Mouse (Mus musculus) kidney, adult 18-20 months (tissue): ENCODE results near the gene Sp9.

Experiments
- DNase-seq: peaks from one replicate; pipeline ENCODE4 v3.0.0; 2021

The Sp9 gene

DNA sequence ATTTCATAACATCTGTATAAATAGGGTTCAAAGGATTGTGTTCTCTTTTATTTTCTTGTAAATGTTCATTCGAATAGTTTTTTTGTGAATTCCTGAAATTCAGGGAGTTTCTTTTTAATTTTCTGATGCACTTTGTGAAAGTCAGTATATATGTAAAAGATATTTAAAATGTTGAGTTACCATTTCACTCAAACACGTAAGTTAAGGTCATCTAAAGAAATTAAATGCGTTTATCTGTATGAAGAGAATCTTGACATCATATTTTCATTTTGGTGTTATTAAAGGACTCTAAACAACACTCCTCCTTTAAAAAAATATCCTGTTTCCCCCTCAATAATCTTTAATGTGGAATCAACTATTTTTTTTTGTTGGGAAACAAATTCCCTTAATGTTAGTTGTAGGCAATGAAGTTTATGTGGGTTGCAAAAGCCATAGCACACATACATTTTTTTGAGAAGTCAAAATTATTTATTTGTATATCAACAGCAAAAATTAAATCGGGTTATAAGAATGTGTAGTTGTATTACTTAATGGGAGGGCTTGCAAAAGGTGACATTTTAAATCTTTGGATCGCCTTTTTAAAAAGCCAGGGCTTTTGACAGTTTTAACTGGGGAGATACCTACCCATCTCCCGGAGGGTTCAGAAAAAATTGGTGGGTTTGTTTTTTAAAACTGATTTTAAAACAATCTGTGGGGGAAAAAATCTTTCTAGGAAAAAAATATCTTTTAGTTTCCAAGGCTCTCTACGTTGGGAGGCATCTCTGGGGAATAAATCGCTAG, 3.7 kb downstream of the Sp9 start:
- no peak for DNase-seq

- no peak for DNase-seq
Measured at GRCm38 (mm10) chr2:73276141-73276571, 4.4 kb downstream of the Sp9 start.

GRCm38 (mm10) chr2:73277021-73277708, 5.4 kb downstream of the Sp9 start:
- no peak for DNase-seq

GRCm38 (mm10) chr2:73277709-73278075, 6.0 kb downstream of the Sp9 start:
- DNase-seq = peak; percentile 31

- DNase-seq = peak; percentile 86
Measured at GRCm38 (mm10) chr2:73278131-73278854, 6.6 kb downstream of the Sp9 start.

- DNase-seq = no peak
Measured at GRCm38 (mm10) chr2:73278869-73279268, 7.1 kb downstream of the Sp9 start.

DNA sequence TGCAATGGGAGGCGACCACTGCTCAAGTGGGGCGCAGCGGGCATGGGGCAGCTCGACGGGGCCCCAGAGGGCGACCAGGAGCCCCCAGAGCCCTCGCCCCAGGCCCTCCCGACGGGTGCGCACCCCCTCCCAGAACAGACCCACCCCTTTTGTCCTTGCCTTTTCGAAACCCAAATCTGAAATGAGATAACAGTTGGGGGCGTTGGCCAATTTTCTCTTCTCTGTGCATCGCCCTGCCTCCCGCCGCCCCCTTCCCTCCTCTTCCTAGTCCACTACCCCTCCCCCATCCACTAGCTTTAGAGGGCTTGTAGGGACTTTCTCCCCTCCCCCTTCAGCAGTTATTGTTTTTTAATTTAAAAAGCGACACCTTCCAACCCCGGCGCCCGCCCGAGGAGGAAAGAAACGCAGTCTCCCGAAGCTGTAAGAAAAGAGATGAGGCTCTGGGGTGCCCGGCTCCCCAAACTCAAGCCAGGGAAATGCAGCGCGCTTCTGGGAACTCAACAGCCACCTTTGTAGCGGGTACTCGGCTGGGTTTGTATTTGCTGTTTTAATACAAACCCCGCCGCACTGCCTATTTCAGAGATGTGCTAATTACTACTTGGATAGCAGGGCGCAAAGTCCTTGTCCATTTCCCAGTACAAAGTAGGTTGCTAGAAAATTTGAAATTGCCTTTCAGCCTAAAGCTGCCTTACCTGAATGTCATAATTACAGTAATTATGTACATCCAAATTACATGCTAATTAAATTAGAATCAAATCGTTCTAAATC, 7.7 kb downstream of the Sp9 start:
- DNase-seq = peak; percentile 25

DNA sequence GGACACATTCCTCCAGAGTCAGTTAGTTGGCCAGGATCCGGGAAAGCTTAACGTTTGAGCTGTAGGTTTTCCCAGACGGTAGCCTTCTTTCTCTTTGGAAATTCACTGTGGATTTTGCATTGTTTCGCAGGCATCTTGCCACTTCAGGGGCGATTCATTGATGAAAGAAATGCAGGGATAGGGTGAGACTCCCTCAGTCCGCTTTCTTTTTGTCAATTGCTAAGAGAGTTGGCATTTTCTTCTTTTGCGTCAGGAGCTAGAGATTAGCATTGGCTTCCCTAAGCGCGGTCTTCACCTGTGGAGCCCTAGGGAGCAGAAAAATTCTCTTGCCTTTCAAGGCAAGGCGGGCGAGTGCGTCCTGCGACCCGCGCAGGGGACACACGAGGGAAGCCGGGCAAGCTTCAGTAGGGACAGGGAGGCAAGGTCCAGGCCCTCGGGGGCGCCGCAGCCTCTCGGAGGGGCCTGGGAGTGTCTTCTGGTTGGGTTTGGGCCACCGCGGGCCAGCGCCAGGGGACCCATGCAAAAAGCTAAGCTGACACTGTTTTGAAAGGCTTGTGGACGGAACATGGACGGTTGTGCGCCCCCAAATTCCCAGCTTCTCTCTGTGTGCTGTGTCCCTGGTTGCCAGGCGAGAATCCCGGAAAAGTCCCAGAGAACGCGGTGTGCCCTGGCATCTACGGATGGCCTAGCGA, 8.8 kb downstream of the Sp9 start:
- DNase-seq = peak; percentile 23

GRCm38 (mm10) chr2:73281048-73281661, 9.4 kb downstream of the Sp9 start:
- DNase-seq = no peak

GRCm38 (mm10) chr2:73281707-73282106, 10.0 kb downstream of the Sp9 start:
- no peak for DNase-seq

DNA sequence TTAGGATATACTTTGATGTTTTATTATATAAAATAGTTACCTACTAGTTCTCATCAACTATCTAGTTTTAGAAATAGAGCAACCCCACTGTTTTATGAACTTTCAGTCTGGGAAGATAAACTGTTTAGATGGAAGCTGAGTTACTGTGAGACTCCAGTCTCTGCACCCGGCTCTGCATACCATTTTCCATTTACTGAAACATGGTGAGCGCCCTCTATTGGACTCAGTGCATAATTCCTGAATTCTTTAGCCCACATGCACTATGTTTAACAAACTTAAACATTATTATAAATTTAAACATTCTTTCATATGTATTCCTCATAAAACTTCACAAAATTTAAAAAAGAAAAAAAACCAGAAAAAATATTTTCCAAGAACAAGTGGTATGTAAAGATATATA, 13.9 kb downstream of the Sp9 start:
- DNase-seq = no peak

GRCm38 (mm10) chr2:73291130-73291529, 19.4 kb downstream of the Sp9 start:
- no peak for DNase-seq

DNA sequence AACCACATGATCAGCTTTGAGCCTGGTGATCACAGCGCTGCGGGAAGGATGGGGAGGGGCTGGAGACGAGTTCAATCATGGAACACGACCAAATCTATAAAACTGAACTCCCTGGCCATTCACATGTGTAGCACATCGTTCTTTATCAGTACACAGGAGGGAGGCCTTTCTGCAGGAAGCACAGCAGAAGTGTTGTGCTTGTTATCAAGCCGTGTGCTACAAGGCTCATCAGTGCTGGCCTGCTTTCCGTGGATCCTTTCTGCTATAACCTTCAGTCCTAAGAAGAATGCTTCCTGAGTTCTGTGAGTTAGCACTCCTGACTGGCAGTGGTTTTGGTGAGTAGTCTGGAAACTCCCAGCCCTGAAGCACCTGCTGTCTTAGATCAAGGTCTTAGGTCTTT, 23.3 kb downstream of the Sp9 start:
- DNase-seq = no peak

- no peak for DNase-seq
Measured at GRCm38 (mm10) chr2:73298154-73298553, 26.4 kb downstream of the Sp9 start.

GRCm38 (mm10) chr2:73298841-73299240, 27.1 kb downstream of the Sp9 start:
- DNase-seq = no peak

GRCm38 (mm10) chr2:73301979-73302378, 30.3 kb downstream of the Sp9 start:
- DNase-seq = no peak

GRCm38 (mm10) chr2:73302722-73303121, 31.0 kb downstream of the Sp9 start:
- no peak for DNase-seq

- no peak for DNase-seq
Measured at GRCm38 (mm10) chr2:73304506-73304905, 32.8 kb downstream of the Sp9 start.

- no peak for DNase-seq
Measured at GRCm38 (mm10) chr2:73306006-73306405, 34.3 kb downstream of the Sp9 start.

DNA sequence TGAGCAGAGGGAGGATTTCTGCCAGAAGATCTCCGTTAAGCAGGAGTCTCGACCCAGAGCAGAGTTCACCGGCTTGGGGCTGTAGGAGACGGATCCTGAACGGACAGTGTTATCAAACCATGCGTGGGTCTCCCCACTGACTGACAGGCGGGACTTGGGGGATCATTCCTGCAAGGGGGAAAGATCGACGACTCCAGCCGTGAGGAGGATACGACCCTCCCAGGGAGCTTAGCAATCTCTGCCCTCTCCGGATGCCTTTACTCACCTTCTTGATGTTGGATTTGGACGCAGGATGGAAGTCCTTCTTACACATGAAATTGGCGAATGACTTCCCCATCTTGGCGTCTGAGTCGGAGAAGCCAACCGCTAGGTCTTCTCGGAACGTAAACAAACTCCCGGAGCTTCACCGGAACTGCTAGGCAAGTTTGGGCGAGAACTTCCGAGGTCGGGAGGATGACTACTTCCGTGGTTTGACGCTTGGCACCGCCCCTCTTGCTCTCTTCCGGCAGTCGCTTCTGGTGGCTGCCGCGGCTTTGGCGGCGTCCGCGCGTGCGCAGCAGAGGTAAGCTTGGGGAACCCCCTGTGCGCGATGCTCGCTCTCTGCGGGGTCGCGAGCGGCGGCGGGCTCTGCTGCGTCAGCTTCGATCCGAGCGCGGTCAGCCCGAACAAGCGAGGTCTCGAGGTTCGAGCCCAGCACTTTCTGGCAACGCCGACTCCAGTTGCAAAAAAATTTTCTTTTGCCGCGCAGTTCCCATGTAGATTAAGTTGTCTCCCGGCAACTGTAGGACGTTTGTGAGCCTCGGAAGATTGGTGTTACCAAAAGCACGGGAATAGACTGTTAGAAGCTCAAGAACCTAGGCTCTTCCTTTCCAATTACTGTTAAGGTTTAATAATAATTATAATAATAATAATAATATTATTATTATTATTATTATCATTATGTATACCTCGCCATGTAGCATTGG, 40.7 kb downstream of the Sp9 start, which contains the start of the genes Scrn3 and Cir1:
TSS of gene Scrn3 (plus strand) at position 450 of the 965 bp plus-strand sequence.
TSS of gene Cir1 (minus strand) at position 550 of the 965 bp plus-strand sequence.
- peak; percentile 91 for DNase-seq
